Mouse (Mus musculus): Measurements from ENCODE around the gene Fkbp8.

- TF ChIP-seq CTCF (conservative IDR thresholded peaks at IDR 0.05; ENCODE audit: low read length) (no peak), NANOG (IDR thresholded peaks at IDR 0.05; ENCODE audit: borderline replicate concordance, low read length) (no peak)
These were observed 37.9 kb upstream of the Fkbp8 start for GRCm38 (mm10) chr8:70489576-70489975.

All from E14TG2a.4 (cell line).